Mouse (Mus musculus) CH12.LX (cell line): ENCODE measurements around the gene Dnase1l2.
"Not testable (repeated sequence)": the region's sequence is repeated elsewhere in the genome, so short reads cannot be mapped to it uniquely, and the experiment has no call there.

Experiments used
- CTCF ChIP-seq, 2 experiments: IDR thresholded peaks in 1 of 2; conservative IDR thresholded peaks in 1 of 2; 2 replicates each; pipeline ENCODE4 v1.5.1; 2011 to 2012; ENCODE audit warnings: low read depth in 2 of 2, low read length in 2 of 2, improper control_type of control experiment in 1 of 2, inconsistent platforms in 1 of 2, mild to moderate bottlenecking in 1 of 2, moderate library complexity in 1 of 2
- EP300 ChIP-seq: IDR thresholded peaks from 2 replicates; pipeline ENCODE4 v1.6.1; 2011; ENCODE audit warnings: low read length, improper control_type of control experiment
- ETS1 ChIP-seq: conservative IDR thresholded peaks from 2 replicates; pipeline ENCODE4 v1.6.1; 2012; ENCODE audit warnings: low read depth, mild to moderate bottlenecking, inconsistent platforms, low read length, improper control_type of control experiment, moderate library complexity
- GABPA ChIP-seq: IDR thresholded peaks from 2 replicates; pipeline ENCODE4 v1.6.1; 2012; ENCODE audit warnings: low read depth, low read length, improper control_type of control experiment, inconsistent platforms; ENCODE audit not compliant: insufficient replicate concordance
- HCFC1 ChIP-seq: IDR thresholded peaks from 2 replicates; pipeline ENCODE4 v1.6.1; 2012; ENCODE audit warnings: low read depth, mild to moderate bottlenecking, inconsistent platforms, low read length, improper control_type of control experiment
- JUND ChIP-seq: conservative IDR thresholded peaks from 2 replicates; pipeline ENCODE4 v1.6.1; 2011; ENCODE audit warnings: low read depth, low read length, improper control_type of control experiment
- MAZ ChIP-seq: IDR thresholded peaks from 2 replicates; pipeline ENCODE4 v1.6.1; 2012; ENCODE audit warnings: low read depth, mild to moderate bottlenecking, inconsistent platforms, low read length, improper control_type of control experiment, moderate library complexity
- POLR2A ChIP-seq: IDR thresholded peaks from 2 replicates; pipeline ENCODE4 v1.6.1; 2011; ENCODE audit warnings: low read depth, mild to moderate bottlenecking, improper control_type of control experiment, low read length
- UBTF ChIP-seq: IDR thresholded peaks from 2 replicates; pipeline ENCODE4 v1.6.1; 2012; ENCODE audit warnings: low read depth, mild to moderate bottlenecking, inconsistent platforms, low read length, improper control_type of control experiment, moderate library complexity
- ZKSCAN1 ChIP-seq: IDR thresholded peaks from 2 replicates; pipeline ENCODE4 v1.6.1; 2012; ENCODE audit warnings: low read depth, inconsistent platforms, low read length, improper control_type of control experiment, borderline replicate concordance
- ZMIZ1 ChIP-seq: IDR thresholded peaks from 2 replicates; pipeline ENCODE4 v1.6.1; 2012; ENCODE audit warnings: low read depth, mild to moderate bottlenecking, inconsistent platforms, low read length, improper control_type of control experiment

DNA sequence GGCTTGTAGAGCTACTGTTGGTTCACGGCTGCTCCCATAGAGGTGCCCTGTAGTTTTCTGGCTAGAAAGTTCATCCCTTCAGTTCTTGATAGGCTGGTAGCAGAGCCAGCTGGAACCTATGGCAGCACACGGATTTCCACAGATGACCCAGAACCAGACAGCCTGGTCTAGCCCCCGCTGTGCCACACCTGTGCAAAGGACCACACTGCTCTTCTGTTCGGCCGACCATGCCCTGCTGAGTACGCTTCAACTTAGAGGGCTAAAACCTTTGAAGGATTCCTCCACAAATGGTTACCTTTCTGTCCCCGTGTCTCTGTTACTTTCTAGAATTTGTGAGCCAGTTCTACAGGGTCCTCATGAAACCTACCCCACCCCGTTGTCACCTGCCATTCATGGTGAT, 17.6 kb downstream of the Dnase1l2 start:
- not testable (repeated sequence) for TF ChIP-seq POLR2A; MAZ; CTCF (conservative IDR thresholded peaks at IDR 0.05 in 1 of 2, IDR thresholded peaks at IDR 0.05 in 1 of 2; ENCODE audit: low read depth in 2 of 2, low read length in 2 of 2); ZKSCAN1; GABPA; HCFC1; ZMIZ1; UBTF; JUND; EP300; ETS1
